Mouse (Mus musculus) heart, postnatal 0 days (tissue): ENCODE measurements around the gene Snn. TPM values are rescaled to one million over a fixed set of nuclear protein-coding genes. Genes with fewer than 3 reads are reported as not detected.

Source experiments
- ATAC-seq: fragments of 200-750 bp; cut with Nextera tagmentation; 2 replicates; pipeline ENCODE4 v1.8.0; 2017; ENCODE audit warnings: low read depth, moderate number of reproducible peaks, moderate library complexity; ENCODE audit not compliant: insufficient read depth
- DNase-seq: peaks from one replicate; pipeline ENCODE4 v3.0.0-alpha.2; 2016; ENCODE audit warnings: low spot score
- H3K27ac ChIP-seq: fragments of 300-500 bp; sonication (generic); 2 replicates; pipeline ENCODE4 v1.5.1; 2014; ENCODE audit warnings: low read depth, mild to moderate bottlenecking
- H3K27me3 ChIP-seq: fragments of 300-500 bp; sonication (generic); 2 replicates; pipeline ENCODE4 v1.6.1; 2014; ENCODE audit warnings: low read length, mixed read lengths; ENCODE audit not compliant: control insufficient read depth, insufficient read depth
- H3K36me3 ChIP-seq: fragments of 300-500 bp; sonication (generic); replicated peaks from 2 replicates; pipeline ENCODE4 v1.6.1; 2014; ENCODE audit warnings: low read length, mixed read lengths; ENCODE audit not compliant: control insufficient read depth, insufficient read depth
- H3K4me1 ChIP-seq: fragments of 300-500 bp; sonication (generic); 2 replicates; pipeline ENCODE4 v1.6.1; 2014; ENCODE audit warnings: antibody characterized with exemption; ENCODE audit not compliant: control insufficient read depth, insufficient read depth
- H3K4me2 ChIP-seq: fragments of 300-500 bp; sonication (generic); 2 replicates; pipeline ENCODE4 v1.6.1; 2014; ENCODE audit warnings: low read depth, mild to moderate bottlenecking, low read length, moderate library complexity
- H3K4me3 ChIP-seq: fragments of 300-500 bp; sonication (generic); 2 replicates; pipeline ENCODE4 v1.5.1; 2014; ENCODE audit warnings: low read depth, low read length
- H3K9ac ChIP-seq: fragments of 300-500 bp; sonication (generic); replicated peaks from 2 replicates; pipeline ENCODE4 v1.6.1; 2014; ENCODE audit warnings: low read depth, low read length, mixed read lengths
- H3K9me3 ChIP-seq: fragments of 300-500 bp; sonication (generic); replicated peaks from 2 replicates; pipeline ENCODE4 v1.6.1; 2016; ENCODE audit warnings: low read length; ENCODE audit not compliant: control insufficient read depth
- CTCF ChIP-seq: IDR thresholded peaks from 2 replicates; pipeline ENCODE4 v1.5.1; 2016; ENCODE audit warnings: antibody characterized with exemption, control low read depth, low read depth
- EP300 ChIP-seq: IDR thresholded peaks from 2 replicates; pipeline ENCODE4 v1.6.1; 2016; ENCODE audit warnings: antibody characterized with exemption, low read depth
- WGBS: fragments of 180-500 bp; shearing (Covaris S2); extraction: QIAGEN DNeasy Blood & Tissue Kit; methylation state at CpG from one replicate; pipeline ENCODE4 v1.1.7; 2014; 5-methylcytosine and 5-hydroxymethylcytosine counted together
- polyA plus RNA-seq: library from polyadenylated mRNA; unstranded; fragments of >200 nt; fragmentation: Nextera tagmentation; extraction: Ambion mirVana; gene quantifications from 2 replicates; pipeline ENCODE4 v1.2.1, GENCODE M21; 2015
- total RNA-seq: library from RNA; depleted of rRNA; stranded (reverse); fragments of >200 nt; gene quantifications from 2 replicates; pipeline ENCODE4 v1.2.3, GENCODE M21; 2014; ENCODE audit warnings: low replicate concordance

The Snn gene
- total and polyA plus RNA-seq, 2 experiments from 2014 or later = 32.0 to 91.9 TPM

- Histone ChIP-seq H3K36me3 (peaks cover 2% of the 10 kb centered on the region), H3K27ac (peak overlapping the region; percentile 97), H3K4me3 (peak overlapping the region; percentile 88), H3K4me1 (peaks cover 48% of the 10 kb centered on the region), H3K9me3 (no peaks in the 10 kb centered on the region), H3K4me2 (peak overlapping the region; percentile 90), H3K27me3 (no peaks in the 10 kb centered on the region), H3K9ac (peak overlapping the region; percentile 96)
- under 1% methylated on average over 22 of the region's 22 CpGs for WGBS
- ATAC-seq (no peak), DNase-seq (peak; percentile 65)
- TF ChIP-seq CTCF = no peak
- TF ChIP-seq EP300 = 0 out of 2 replicates have a peak, but pooled peaks have one; percentile 0
These were observed 6.1 kb downstream of the Snn start for GRCm38 (mm10) chr16:11066833-11067191.

DNA sequence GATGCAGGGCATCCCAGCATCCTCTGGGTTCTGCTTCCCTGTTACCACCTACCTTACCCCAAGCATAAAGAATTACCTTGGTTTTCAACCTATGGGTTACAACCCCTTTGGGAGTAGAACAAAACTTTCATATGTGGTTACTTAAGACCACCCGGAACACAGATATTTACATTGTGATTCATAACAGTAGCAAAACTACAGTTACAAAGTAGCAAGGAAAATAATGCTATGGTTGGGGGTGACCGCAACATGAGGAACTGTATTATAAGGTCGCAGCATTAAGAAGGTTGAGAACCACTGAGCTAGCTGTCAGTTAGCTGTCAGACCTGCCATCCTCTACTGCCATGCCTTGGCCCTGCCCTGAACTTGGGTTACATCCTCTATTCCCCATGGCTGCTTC is 7.9 kb downstream of the Snn start:
- H3K27me3 ChIP-seq = no peaks in the 10 kb centered on the region
- 88% methylated on average over 3 of the region's 3 CpGs for WGBS
- H3K4me1 ChIP-seq = peaks cover 42% of the 10 kb centered on the region
- no peak overlapping the region for H3K9ac ChIP-seq
- no peaks in the 10 kb centered on the region for H3K9me3 ChIP-seq
- H3K36me3 ChIP-seq = peaks cover 21% of the 10 kb centered on the region
- peak overlapping the region; percentile 33; the same call in 1 of the 2 replicates for H3K27ac ChIP-seq
- ATAC-seq (no peak), DNase-seq (no peak)
- TF ChIP-seq EP300 = no peak
- no peak for TF ChIP-seq CTCF
- H3K4me2 ChIP-seq = peak overlapping the region; percentile 21; the same call in 1 of the 2 replicates
- H3K4me3 ChIP-seq = no peak overlapping the region

- Histone ChIP-seq H3K4me3 (no peak overlapping the region), H3K27ac (peak overlapping the region; percentile 33), H3K9me3 (no peaks in the 10 kb centered on the region), H3K36me3 (peaks cover 27% of the 10 kb centered on the region), H3K27me3 (no peaks in the 10 kb centered on the region), H3K4me2 (no peak overlapping the region), H3K9ac (no peak overlapping the region), H3K4me1 (peaks cover 38% of the 10 kb centered on the region)
- DNase-seq (no peak), ATAC-seq (no peak)
- TF ChIP-seq CTCF = no peak
- TF ChIP-seq EP300 = no peak
- 49% methylated on average over 6 of the region's 6 CpGs for WGBS
These were observed 8.5 kb downstream of the Snn start for GRCm38 (mm10) chr16:11069271-11069670.

DNA sequence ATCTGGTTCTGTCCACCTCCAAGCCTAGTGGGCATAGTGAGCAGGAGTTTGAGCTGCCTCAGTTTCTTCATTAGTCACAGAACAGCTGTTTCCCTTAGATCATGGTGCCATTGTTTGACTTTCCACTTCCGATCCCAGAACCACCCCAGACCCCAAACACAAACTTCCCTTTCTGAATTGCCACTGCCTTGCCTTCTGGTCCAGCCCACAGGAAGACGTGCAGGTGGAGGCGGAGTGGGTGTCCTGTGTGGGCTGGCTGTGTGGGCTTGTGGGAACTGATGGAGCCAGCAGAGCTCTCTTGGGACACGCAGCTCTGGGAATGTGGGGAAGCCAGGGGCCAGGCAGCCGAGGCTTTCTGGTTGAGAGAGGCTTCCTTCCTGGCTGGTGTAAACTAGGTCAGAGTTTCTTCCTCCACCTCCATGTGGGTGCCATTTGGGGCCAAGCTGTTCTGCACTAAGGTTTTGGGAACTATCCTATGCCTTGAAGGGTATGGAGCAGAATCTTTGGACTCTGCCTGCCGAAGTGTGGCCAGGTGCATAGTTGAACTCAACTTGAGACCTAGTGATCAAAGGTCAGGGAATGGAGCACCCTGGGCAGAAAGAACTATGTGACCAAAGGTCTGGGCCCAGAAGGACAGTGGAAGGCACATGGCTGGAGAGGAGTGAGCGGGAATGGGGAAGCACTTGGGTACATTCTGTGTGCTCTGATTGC is 9.1 kb downstream of the Snn start:
- H3K36me3 ChIP-seq = peaks cover 33% of the 10 kb centered on the region
- H3K9ac ChIP-seq = no peak overlapping the region
- H3K4me1 ChIP-seq = peaks cover 38% of the 10 kb centered on the region
- no peaks in the 10 kb centered on the region for H3K9me3 ChIP-seq
- 0 out of 2 replicates have a peak overlapping the region, but pooled peaks have one; percentile 2 for H3K4me2 ChIP-seq
- H3K27ac ChIP-seq = peak overlapping the region; percentile 33
- DNase-seq = no peak
- TF ChIP-seq CTCF (no peak), EP300 (no peak)
- ATAC-seq = no peak
- no peaks in the 10 kb centered on the region for H3K27me3 ChIP-seq
- no peak overlapping the region for H3K4me3 ChIP-seq
- 64% methylated on average over 7 of the region's 7 CpGs for WGBS

DNA sequence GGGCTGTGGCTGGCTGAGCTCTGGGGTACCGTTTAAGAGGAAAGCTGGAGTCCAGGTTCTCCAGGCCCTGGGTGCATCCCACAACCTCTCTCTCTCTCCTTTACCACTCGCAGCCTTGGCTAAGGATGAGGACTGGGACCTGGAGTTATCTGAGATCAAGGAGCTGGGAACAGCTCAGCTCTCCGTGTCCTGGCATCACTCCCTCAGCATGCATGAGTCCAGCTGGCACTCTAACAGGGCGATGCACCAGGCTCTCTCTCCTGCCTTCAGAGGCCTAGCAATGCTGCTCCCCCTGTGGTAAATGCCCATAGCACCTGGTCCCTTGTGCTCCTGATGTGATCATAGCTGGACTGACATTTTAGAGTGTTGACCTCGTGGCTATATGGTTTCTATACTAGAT is 10.4 kb downstream of the Snn start:
- no peak for DNase-seq

DNA sequence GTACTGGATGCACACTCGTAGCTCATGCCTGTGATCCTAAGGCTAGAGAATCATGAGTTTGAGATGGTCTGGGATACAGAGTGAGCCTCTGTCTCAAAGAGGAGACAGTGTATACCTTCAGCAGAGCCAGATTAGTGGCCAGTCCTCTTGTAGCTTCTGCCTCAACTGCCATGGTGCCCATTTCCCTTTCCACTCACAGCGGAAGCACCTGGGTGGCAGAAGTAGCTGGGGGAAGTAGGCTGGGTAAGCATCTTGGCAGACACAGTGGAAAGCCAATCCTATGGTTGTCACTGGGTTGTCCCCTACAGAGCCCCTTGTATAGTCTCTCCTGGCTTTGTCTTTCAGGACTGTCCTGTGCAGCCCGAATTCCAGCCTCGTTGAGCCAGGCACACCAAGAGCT is 11.1 kb downstream of the Snn start:
- no peak overlapping the region for H3K4me2 ChIP-seq
- H3K9me3 ChIP-seq = no peaks in the 10 kb centered on the region
- no peak overlapping the region for H3K9ac ChIP-seq
- TF ChIP-seq EP300 (no peak), CTCF (no peak)
- H3K27ac ChIP-seq = no peak overlapping the region
- no peak for ATAC-seq
- H3K36me3 ChIP-seq = peaks cover 48% of the 10 kb centered on the region
- no peaks in the 10 kb centered on the region for H3K27me3 ChIP-seq
- H3K4me1 ChIP-seq = peaks cover 28% of the 10 kb centered on the region
- no peak for DNase-seq
- 88% methylated on average over 4 of the region's 4 CpGs for WGBS
- H3K4me3 ChIP-seq = no peak overlapping the region

More for the DNA sequence above, 10.4 kb downstream of the Snn start:
- no peak for ATAC-seq
- H3K9ac ChIP-seq = no peak overlapping the region
- H3K9me3 ChIP-seq = no peaks in the 10 kb centered on the region
- no peak for TF ChIP-seq EP300
- TF ChIP-seq CTCF = no peak
- no peak overlapping the region for H3K4me2 ChIP-seq
- no peaks in the 10 kb centered on the region for H3K27me3 ChIP-seq
- H3K4me3 ChIP-seq = no peak overlapping the region
- H3K36me3 ChIP-seq = peaks cover 45% of the 10 kb centered on the region
- no peak overlapping the region for H3K27ac ChIP-seq
- peaks cover 28% of the 10 kb centered on the region for H3K4me1 ChIP-seq
- 44% methylated on average over 5 of the region's 5 CpGs for WGBS
